Mouse (Mus musculus) CH12.LX (cell line): ENCODE measurements around the gene Cfap52. TPM values are rescaled to one million over a fixed set of nuclear protein-coding genes. Genes with fewer than 3 reads are reported as not detected.

Experiments used
- DNase-seq: peaks from one replicate; pipeline ENCODE4 v3.0.0-alpha.2; 2013; ENCODE audit errors: extremely low read depth
- H3K27ac ChIP-seq: 2 replicates; pipeline ENCODE4 v1.5.1; 2012; ENCODE audit warnings: low read depth, mild to moderate bottlenecking, control low read depth, moderate library complexity; ENCODE audit not compliant: insufficient read depth
- H3K27me3 ChIP-seq: replicated peaks from 2 replicates; pipeline ENCODE3; 2012; ENCODE audit warnings: inconsistent platforms
- H3K36me3 ChIP-seq, 2 experiments: replicated peaks in 1 of 2; 2 replicates each; pipeline versions ENCODE3 to v1.6.1; 2012; ENCODE audit warnings: inconsistent platforms in 1 of 2, low read length in 1 of 2, mild to moderate bottlenecking in 1 of 2, mixed read lengths in 1 of 2, moderate library complexity in 1 of 2; ENCODE audit not compliant: control insufficient read depth in 1 of 2, insufficient read depth in 1 of 2
- H3K4me1 ChIP-seq, 2 experiments: 2 replicates each; pipeline ENCODE4 v1.6.1; 2012; ENCODE audit warnings: inconsistent platforms in 1 of 2, moderate library complexity in 1 of 2; ENCODE audit not compliant: insufficient read depth in 2 of 2, control insufficient read depth in 1 of 2
- H3K4me2 ChIP-seq: 2 replicates; pipeline ENCODE4 v1.6.1; 2012; ENCODE audit warnings: low read depth, mild to moderate bottlenecking, control low read depth; ENCODE audit not compliant: poor library complexity, insufficient read depth, severe bottlenecking
- H3K4me3 ChIP-seq, 3 experiments: fragments of 150-350 bp in 1 of 3; sonication (generic) in 1 of 3; replicated peaks in 1 of 3; 2 replicates each; pipeline versions ENCODE3 to v1.5.1; 2011 to 2012; ENCODE audit warnings: low read depth in 2 of 3, low read length in 2 of 3, mild to moderate bottlenecking in 2 of 3, moderate library complexity in 2 of 3, control low read depth in 1 of 3, improper control_type of control experiment in 1 of 3, inconsistent platforms in 1 of 3, mixed read lengths in 1 of 3; ENCODE audit not compliant: poor library complexity in 1 of 3
- H3K79me2 ChIP-seq: replicated peaks from 2 replicates; pipeline ENCODE4 v1.6.1; 2012; ENCODE audit warnings: mild to moderate bottlenecking, moderate library complexity; ENCODE audit not compliant: control insufficient read depth, poor library complexity, insufficient read depth, severe bottlenecking; ENCODE audit errors: extremely low read depth
- H3K9ac ChIP-seq: 2 replicates; pipeline ENCODE4 v1.6.1; 2012; ENCODE audit warnings: low read depth, mild to moderate bottlenecking, control low read depth, moderate library complexity; ENCODE audit not compliant: insufficient read depth
- H3K9me3 ChIP-seq: replicated peaks from 2 replicates; pipeline ENCODE3; 2012; ENCODE audit warnings: low read length, inconsistent platforms, mixed read lengths
- BHLHE40 ChIP-seq: IDR thresholded peaks from 2 replicates; pipeline ENCODE4 v1.6.1; 2011; ENCODE audit warnings: mild to moderate bottlenecking, low read depth, low read length, improper control_type of control experiment
- CHD1 ChIP-seq: IDR thresholded peaks from 2 replicates; pipeline ENCODE4 v1.6.1; 2012; ENCODE audit warnings: low read depth, low read length, improper control_type of control experiment, inconsistent platforms
- CHD2 ChIP-seq: IDR thresholded peaks from 2 replicates; pipeline ENCODE4 v1.6.1; 2011; ENCODE audit warnings: low read length, improper control_type of control experiment
- CTCF ChIP-seq, 2 experiments: IDR thresholded peaks in 1 of 2; conservative IDR thresholded peaks in 1 of 2; 2 replicates each; pipeline ENCODE4 v1.5.1; 2011 to 2012; ENCODE audit warnings: low read depth in 2 of 2, low read length in 2 of 2, improper control_type of control experiment in 1 of 2, inconsistent platforms in 1 of 2, mild to moderate bottlenecking in 1 of 2, moderate library complexity in 1 of 2
- ELF1 ChIP-seq: IDR thresholded peaks from 2 replicates; pipeline ENCODE4 v1.6.1; 2014; ENCODE audit warnings: low read depth, mild to moderate bottlenecking, inconsistent platforms, low read length, improper control_type of control experiment
- EP300 ChIP-seq: IDR thresholded peaks from 2 replicates; pipeline ENCODE4 v1.6.1; 2011; ENCODE audit warnings: low read length, improper control_type of control experiment
- ETS1 ChIP-seq: conservative IDR thresholded peaks from 2 replicates; pipeline ENCODE4 v1.6.1; 2012; ENCODE audit warnings: low read depth, mild to moderate bottlenecking, inconsistent platforms, low read length, improper control_type of control experiment, moderate library complexity
- IRF4 ChIP-seq: IDR thresholded peaks from 2 replicates; pipeline ENCODE4 v1.6.1; 2014; ENCODE audit warnings: low read depth, mild to moderate bottlenecking, inconsistent platforms, low read length, improper control_type of control experiment
- JUN ChIP-seq: IDR thresholded peaks from 2 replicates; pipeline ENCODE4 v1.6.1; 2011; ENCODE audit warnings: low read depth, mild to moderate bottlenecking, low read length, improper control_type of control experiment, moderate library complexity; ENCODE audit not compliant: insufficient read depth
- KAT2A ChIP-seq: IDR thresholded peaks from 2 replicates; pipeline ENCODE4 v1.6.1; 2012; ENCODE audit warnings: low read length, improper control_type of control experiment, inconsistent platforms; ENCODE audit not compliant: insufficient replicate concordance
- MAX ChIP-seq: IDR thresholded peaks from 2 replicates; pipeline ENCODE4 v1.6.1; 2011; ENCODE audit warnings: low read length, improper control_type of control experiment
- MXI1 ChIP-seq: IDR thresholded peaks from 2 replicates; pipeline ENCODE4 v1.6.1; 2011; ENCODE audit warnings: mild to moderate bottlenecking, low read depth, low read length, improper control_type of control experiment
- MYC ChIP-seq: IDR thresholded peaks from 2 replicates; pipeline ENCODE4 v1.6.1; 2011; ENCODE audit warnings: low read depth, mild to moderate bottlenecking, improper control_type of control experiment, low read length
- POLR2A ChIP-seq: IDR thresholded peaks from 2 replicates; pipeline ENCODE4 v1.6.1; 2011; ENCODE audit warnings: low read depth, mild to moderate bottlenecking, improper control_type of control experiment, low read length
- RAD21 ChIP-seq: IDR thresholded peaks from 2 replicates; pipeline ENCODE4 v1.6.1; 2011; ENCODE audit warnings: low read depth, mild to moderate bottlenecking, low read length, improper control_type of control experiment, moderate library complexity
- SIN3A ChIP-seq: IDR thresholded peaks from 2 replicates; pipeline ENCODE4 v1.6.1; 2012; ENCODE audit warnings: low read length, improper control_type of control experiment, inconsistent platforms
- SMC3 ChIP-seq: IDR thresholded peaks from 2 replicates; pipeline ENCODE4 v1.6.1; 2011; ENCODE audit warnings: low read depth, low read length, improper control_type of control experiment
- UBTF ChIP-seq: IDR thresholded peaks from 2 replicates; pipeline ENCODE4 v1.6.1; 2012; ENCODE audit warnings: low read depth, mild to moderate bottlenecking, inconsistent platforms, low read length, improper control_type of control experiment, moderate library complexity
- dilution Hi-C: fragments of 300-500 bp; cut with MboI; formaldehyde crosslinking; loops from 2 replicates; pipeline ENCODE4 v1.14.3; 2020; ENCODE audit warnings: low sequenced_read_pairs; ENCODE audit not compliant: extremely low pct_unique_long_range_greater_than_20kb, extremely low pct_ligation_motif_present
- in situ Hi-C: fragments of 300-500 bp; cut with MboI; formaldehyde crosslinking; loops from 3 replicates; pipeline ENCODE4 v1.14.3; 2019; ENCODE audit warnings: low sequenced_read_pairs, low pct_ligation_motif_present, low pct_unique_long_range_greater_than_20kb, mixed read lengths
- polyA plus RNA-seq: library from polyadenylated mRNA; unstranded; fragments of >175 nt; gene quantifications from 2 replicates; pipeline ENCODE4 v1.2.1, GENCODE M21; 2012; ENCODE audit warnings: low read depth; ENCODE audit not compliant: insufficient read length
- total RNA-seq, 2 experiments: library from RNA; depleted of rRNA; stranded (reverse); fragments of 300-350 nt in 1 of 2; fragments of >200 nt in 1 of 2; gene quantifications; 2 replicates each; pipeline ENCODE4 v1.2.3; 2012 to 2014

Cfap52 gene
- total and polyA plus RNA-seq, 3 experiments = 0.20 TPM; not detected in 2

- Histone ChIP-seq H3K9me3 (no peaks in the 10 kb centered on the region), H3K27me3 (peaks cover 12% of the 10 kb centered on the region), H3K9ac (no peak overlapping the region), H3K4me3 (no peak overlapping the region), H3K36me3 (no peaks in the 10 kb centered on the region), H3K79me2 (no peaks in the 10 kb centered on the region), H3K4me1 (peaks cover 3% of the 10 kb centered on the region in 2 experiments), H3K27ac (no peak overlapping the region), H3K4me2 (no peak overlapping the region)
- TF ChIP-seq EP300 = no peak
- TF ChIP-seq MXI1 = no peak
- TF ChIP-seq MYC = no peak
- no peak for TF ChIP-seq JUN
- no peak for TF ChIP-seq KAT2A
- TF ChIP-seq POLR2A = no peak
- no peak for TF ChIP-seq UBTF
- TF ChIP-seq CHD1 = no peak
- TF ChIP-seq ETS1 = no peak
- no peak for TF ChIP-seq MAX
- no peak for TF ChIP-seq ELF1
- TF ChIP-seq CHD2 = no peak
- no peak for TF ChIP-seq BHLHE40
- TF ChIP-seq IRF4 = no peak
- dilution Hi-C loops = no loop called here
- DNase-seq = no peak
- in situ Hi-C loops = no loop called here
Observed at GRCm38 (mm10) chr11:67903756-67904155, 61.7 kb downstream of the Cfap52 start.

- DNase-seq = peak; percentile 64
- Histone ChIP-seq H3K4me3 (no peak overlapping the region), H3K27ac (no peak overlapping the region), H3K9me3 (no peaks in the 10 kb centered on the region), H3K4me1 (peaks cover 5 to 7% of the 10 kb centered on the region in 2 experiments), H3K79me2 (no peaks in the 10 kb centered on the region), H3K36me3 (no peaks in the 10 kb centered on the region), H3K9ac (no peak overlapping the region), H3K4me2 (no peak overlapping the region), H3K27me3 (peaks cover 12% of the 10 kb centered on the region)
- in situ Hi-C loops (no loop called here), dilution Hi-C loops (no loop called here)
- peak; percentile 69 for TF ChIP-seq RAD21
- TF ChIP-seq CTCF (conservative IDR thresholded peaks at IDR 0.05 in 1 of 2, IDR thresholded peaks at IDR 0.05 in 1 of 2; ENCODE audit: low read depth in 2 of 2, low read length in 2 of 2) = peak; percentile 91 to 93
- peak; percentile 66 for TF ChIP-seq SMC3
- TF ChIP-seq IRF4 = 0 out of 2 replicates have a peak, but pooled peaks have one; percentile 20
- TF ChIP-seq ETS1 = peak; percentile 53
- TF ChIP-seq MAX = no peak
- no peak for TF ChIP-seq MYC
- TF ChIP-seq SIN3A = no peak
Observed at GRCm38 (mm10) chr11:67897064-67897560, 68.3 kb downstream of the Cfap52 start.
